Mouse (Mus musculus) megakaryocyte, embryonic 14.5 days (primary cell): ENCODE measurements around the gene Foxl2.

ENCODE experiments used
- FLI1 ChIP-seq: IDR thresholded peaks from 2 replicates; pipeline ENCODE4 v1.6.1; 2012; ENCODE audit warnings: low read length, inconsistent platforms, mixed read lengths
- GATA1 ChIP-seq: IDR thresholded peaks from 3 replicates; pipeline ENCODE4 v1.6.1; 2012; ENCODE audit warnings: mixed read lengths, low read length, inconsistent platforms, borderline replicate concordance

GRCm38 (mm10) chr9:98923119-98923518 lies 32.0 kb upstream of the Foxl2 start:
- TF ChIP-seq GATA1, result no peak
- no peak for TF ChIP-seq FLI1
